In genomic region chr6:128797185-128797905, GRCm38 (mm10) we compare ENCODE assay signal across 7 mouse cellular contexts. TPM values are rescaled to one million over a fixed set of nuclear protein-coding genes. Genes with fewer than 3 reads are reported as not detected.
A peak's percentile ranks its signal among the peaks of the same experiment; 100 is the strongest.
DNase-seq lines count a peak whose midpoint lies in the region; ATAC-seq lines count a peak whose summit lies in the region.

No protein-coding gene starts in this region.

- peak overlapping the region; percentile 81 for H3K4me2 ChIP-seq in liver, embryonic 11.5 days
- H3K4me2 ChIP-seq in embryonic facial prominence, embryonic 15.5 days (replicated peaks), result peak overlapping the region; percentile 59
- peak overlapping the region; percentile 54 for H3K4me2 ChIP-seq in intestine, embryonic 15.5 days (replicated peaks)
- H3K4me2 ChIP-seq in neural tube, embryonic 15.5 days, result peak overlapping the region; percentile 61

- H3K4me1 ChIP-seq in liver, embryonic 11.5 days (replicated peaks; ENCODE audit: control insufficient read depth, insufficient read depth, low read length), result peaks cover 17% of the 10 kb centered on the region
- peaks cover 14% of the 10 kb centered on the region for H3K4me1 ChIP-seq in embryonic facial prominence, embryonic 15.5 days
- H3K4me1 ChIP-seq in intestine, embryonic 15.5 days (replicated peaks), result peaks cover 9% of the 10 kb centered on the region; the same call in 1 of the 2 replicates
- peaks cover 12% of the 10 kb centered on the region for H3K4me1 ChIP-seq in neural tube, embryonic 15.5 days

- H3K9ac ChIP-seq in liver, embryonic 11.5 days (ENCODE audit: low read depth, low read length), result no peak overlapping the region
- no peak overlapping the region for H3K9ac ChIP-seq in embryonic facial prominence, embryonic 15.5 days
- no peak overlapping the region for H3K9ac ChIP-seq in intestine, embryonic 15.5 days
- 0 out of 2 replicates have a peak overlapping the region, but pooled peaks have one; percentile 33 for H3K9ac ChIP-seq in neural tube, embryonic 15.5 days (replicated peaks)

- no peak overlapping the region for H3K27ac ChIP-seq in liver, embryonic 11.5 days (ENCODE audit: low read depth, low read length)
- peak overlapping the region; percentile 48; the same call in 1 of the 2 replicates for H3K27ac ChIP-seq in embryonic facial prominence, embryonic 15.5 days (replicated peaks)
- no peak overlapping the region for H3K27ac ChIP-seq in intestine, embryonic 15.5 days
- H3K27ac ChIP-seq in neural tube, embryonic 15.5 days (replicated peaks), result 0 out of 2 replicates have a peak overlapping the region, but pooled peaks have one; percentile 51

- no peaks in the 10 kb centered on the region for H3K27me3 ChIP-seq in liver, embryonic 11.5 days (replicated peaks; ENCODE audit: control insufficient read depth, insufficient read depth, low read length)
- H3K27me3 ChIP-seq in embryonic facial prominence, embryonic 15.5 days, result no peaks in the 10 kb centered on the region
- no peaks in the 10 kb centered on the region for H3K27me3 ChIP-seq in intestine, embryonic 15.5 days (replicated peaks)
- H3K27me3 ChIP-seq in neural tube, embryonic 15.5 days (replicated peaks), result no peaks in the 10 kb centered on the region

- peak overlapping the region; percentile 49; the same call in 1 of the 2 replicates for H3K4me3 ChIP-seq in liver, embryonic 11.5 days (ENCODE audit: low read depth, low read length)
- peak overlapping the region; percentile 66; the same call in 1 of the 2 replicates for H3K4me3 ChIP-seq in embryonic facial prominence, embryonic 15.5 days (replicated peaks)
- peak overlapping the region; percentile 33; the same call in 1 of the 2 replicates for H3K4me3 ChIP-seq in intestine, embryonic 15.5 days (replicated peaks)
- H3K4me3 ChIP-seq in neural tube, embryonic 15.5 days (replicated peaks), result peak overlapping the region; percentile 60

- DNase-seq in liver, embryonic 11.5 days (ENCODE audit: low spot score), result no peak
- no peak for DNase-seq in liver

- H3K9me3 ChIP-seq in liver, embryonic 11.5 days (ENCODE audit: control insufficient read depth, low read length), result no peaks in the 10 kb centered on the region
- no peaks in the 10 kb centered on the region for H3K9me3 ChIP-seq in embryonic facial prominence, embryonic 15.5 days (replicated peaks)
- no peaks in the 10 kb centered on the region for H3K9me3 ChIP-seq in intestine, embryonic 15.5 days
- no peaks in the 10 kb centered on the region for H3K9me3 ChIP-seq in neural tube, embryonic 15.5 days (replicated peaks)

- H3K36me3 ChIP-seq in liver, embryonic 11.5 days (ENCODE audit: control insufficient read depth, insufficient read depth, low read length), result no peaks in the 10 kb centered on the region
- no peaks in the 10 kb centered on the region for H3K36me3 ChIP-seq in embryonic facial prominence, embryonic 15.5 days
- no peaks in the 10 kb centered on the region for H3K36me3 ChIP-seq in intestine, embryonic 15.5 days
- H3K36me3 ChIP-seq in neural tube, embryonic 15.5 days, result no peaks in the 10 kb centered on the region

- no peak for ATAC-seq in liver, embryonic 11.5 days (replicated peaks; ENCODE audit: low FRiP score)
- ATAC-seq in embryonic facial prominence, embryonic 15.5 days (ENCODE audit: insufficient number of reproducible peaks, low FRiP score, low TSS enrichment, low read depth), result no peak
- ATAC-seq in intestine, embryonic 15.5 days, result no peak
- ATAC-seq in neural tube, embryonic 15.5 days (ENCODE audit: low FRiP score), result no peak
- no peak for ATAC-seq in granulocyte monocyte progenitor cell, adult 5-6 weeks (replicated peaks; ENCODE audit: poor library complexity, severe bottlenecking)
- no peak for ATAC-seq in activated CD4-positive, CD25-positive, alpha-beta regulatory T cell, adult 4 months

- 73% methylated on average over 12 of the region's 12 CpGs for WGBS in liver, embryonic 11.5 days
- WGBS in embryonic facial prominence, embryonic 15.5 days, result 63% methylated on average over 12 of the region's 12 CpGs
- WGBS in intestine, embryonic 15.5 days, result 77% methylated on average over 12 of the region's 12 CpGs
- WGBS in neural tube, embryonic 15.5 days, result 78% methylated on average over 12 of the region's 12 CpGs

RNA-seq across cellular contexts. Expression of gene Klrb1c, which starts 8.3 kb away (rescaled TPM):
- polyA plus RNA-seq in liver, embryonic 11.5 days (2014; fragmentation: Nextera tagmentation; extraction: Ambion mirVana), result not detected in 2 replicates
- 0.05 and 0.11 TPM in 2 replicates for polyA plus RNA-seq in embryonic facial prominence, embryonic 15.5 days (2015; fragmentation: Nextera tagmentation; extraction: Ambion mirVana)
- polyA plus RNA-seq in intestine, embryonic 15.5 days (2015; fragmentation: Nextera tagmentation; extraction: Ambion mirVana), result 0.30 and 0.34 TPM in 2 replicates
- polyA plus RNA-seq in neural tube, embryonic 15.5 days (2015; fragmentation: Nextera tagmentation; extraction: Ambion mirVana), result 0.09 and 0.70 TPM in 2 replicates
- not detected in 2 replicates for total RNA-seq in granulocyte monocyte progenitor cell, adult 5-6 weeks (2014; fragmentation: Nextera tagmentation)
- 0.34 and 1.0 TPM in 2 replicates for total RNA-seq in granulocyte monocyte progenitor cell, adult 5-6 weeks (2017)
- polyA plus RNA-seq in activated CD4-positive, CD25-positive, alpha-beta regulatory T cell, adult 4 months (2017; shearing (Covaris generic)), result 1 to 10 TPM; 1.5 to 3.8 TPM

RNA-seq across cellular contexts. Expression of gene Gm44511, which starts 28.8 kb away (rescaled TPM):
- polyA plus RNA-seq in liver, embryonic 11.5 days (2014; fragmentation: Nextera tagmentation; extraction: Ambion mirVana), result not detected in 2 replicates
- polyA plus RNA-seq in embryonic facial prominence, embryonic 15.5 days (2015; fragmentation: Nextera tagmentation; extraction: Ambion mirVana), result not detected in 2 replicates
- not detected in 2 replicates for polyA plus RNA-seq in intestine, embryonic 15.5 days (2015; fragmentation: Nextera tagmentation; extraction: Ambion mirVana)
- not detected in 2 replicates for polyA plus RNA-seq in neural tube, embryonic 15.5 days (2015; fragmentation: Nextera tagmentation; extraction: Ambion mirVana)
- not detected in 2 replicates for total RNA-seq in granulocyte monocyte progenitor cell, adult 5-6 weeks (2014; fragmentation: Nextera tagmentation)
- total RNA-seq in granulocyte monocyte progenitor cell, adult 5-6 weeks (2017), result not detected in 2 replicates
- not detected for polyA plus RNA-seq in activated CD4-positive, CD25-positive, alpha-beta regulatory T cell, adult 4 months (2017; shearing (Covaris generic))

RNA-seq across cellular contexts. Expression of gene Klrb1b, which starts 28.8 kb away (rescaled TPM):
- polyA plus RNA-seq in liver, embryonic 11.5 days (2014; fragmentation: Nextera tagmentation; extraction: Ambion mirVana), result not detected in 2 replicates
- 0.34 TPM in 1 of 2 replicates, not detected in the other for polyA plus RNA-seq in embryonic facial prominence, embryonic 15.5 days (2015; fragmentation: Nextera tagmentation; extraction: Ambion mirVana)
- polyA plus RNA-seq in intestine, embryonic 15.5 days (2015; fragmentation: Nextera tagmentation; extraction: Ambion mirVana), result 1.2 TPM in 2 replicates
- polyA plus RNA-seq in neural tube, embryonic 15.5 days (2015; fragmentation: Nextera tagmentation; extraction: Ambion mirVana), result 0.49 TPM in 1 of 2 replicates, not detected in the other
- not detected in 2 replicates for total RNA-seq in granulocyte monocyte progenitor cell, adult 5-6 weeks (2014; fragmentation: Nextera tagmentation)
- 0.09 TPM in 1 of 2 replicates, not detected in the other for total RNA-seq in granulocyte monocyte progenitor cell, adult 5-6 weeks (2017)
- not detected for polyA plus RNA-seq in activated CD4-positive, CD25-positive, alpha-beta regulatory T cell, adult 4 months (2017; shearing (Covaris generic))

Comparison
In these comparisons a context has a peak if more than half of its experiments do, and no peak if none do; other contexts are left out.
1. H3K27ac ChIP-seq: peak in embryonic facial prominence, embryonic 15.5 days (single experiment) and neural tube, embryonic 15.5 days (single experiment); none in liver, embryonic 11.5 days (single experiment) and intestine, embryonic 15.5 days (single experiment).
2. Peak in every context shown above with its lines, with median percentiles within 50 percentile points of each other: H3K4me2 ChIP-seq and H3K4me3 ChIP-seq.